Mouse (Mus musculus) midbrain, embryonic 13.5 days (tissue): Measurements from ENCODE around the gene Proser3. TPM values are rescaled to one million over a fixed set of nuclear protein-coding genes. Genes with fewer than 3 reads are reported as not detected.

Experiments
- ATAC-seq: fragments of 200-750 bp; cut with Nextera tagmentation; 2 replicates; pipeline ENCODE4 v1.8.0; 2017; ENCODE audit warnings: mild to moderate bottlenecking, moderate TSS enrichment, moderate library complexity
- H3K27ac ChIP-seq: fragments of 300-500 bp; sonication (generic); 2 replicates; pipeline ENCODE4 v1.5.1; 2015; ENCODE audit warnings: inconsistent platforms, mild to moderate bottlenecking, moderate library complexity
- H3K27me3 ChIP-seq: fragments of 300-500 bp; sonication (generic); 2 replicates; pipeline ENCODE4 v1.6.1; 2015; ENCODE audit warnings: mild to moderate bottlenecking, inconsistent platforms
- H3K36me3 ChIP-seq: fragments of 300-500 bp; sonication (generic); 2 replicates; pipeline ENCODE4 v1.6.1; 2015; ENCODE audit warnings: mild to moderate bottlenecking, inconsistent platforms
- H3K4me1 ChIP-seq: fragments of 300-500 bp; sonication (generic); replicated peaks from 2 replicates; pipeline ENCODE4 v1.6.1; 2015; ENCODE audit warnings: inconsistent platforms
- H3K4me2 ChIP-seq: fragments of 300-500 bp; sonication (generic); replicated peaks from 2 replicates; pipeline ENCODE4 v1.6.1; 2015; ENCODE audit warnings: moderate library complexity, mild to moderate bottlenecking, inconsistent platforms
- H3K4me3 ChIP-seq: fragments of 300-500 bp; sonication (generic); replicated peaks from 2 replicates; pipeline ENCODE4 v1.5.1; 2015; ENCODE audit warnings: mild to moderate bottlenecking, inconsistent platforms
- H3K9ac ChIP-seq: fragments of 300-500 bp; sonication (generic); replicated peaks from 2 replicates; pipeline ENCODE4 v1.6.1; 2015; ENCODE audit warnings: mild to moderate bottlenecking, inconsistent platforms
- H3K9me3 ChIP-seq: fragments of 300-500 bp; sonication (generic); 2 replicates; pipeline ENCODE4 v1.6.1; 2016; ENCODE audit warnings: mild to moderate bottlenecking, inconsistent platforms
- WGBS: fragments of 180-500 bp; shearing (Covaris S2); methylation state at CpG from one replicate; pipeline ENCODE4 v1.1.7; 2015; 5-methylcytosine and 5-hydroxymethylcytosine counted together
- polyA plus RNA-seq: library from polyadenylated mRNA; unstranded; fragments of >200 nt; fragmentation: Nextera tagmentation; extraction: Ambion mirVana; gene quantifications from 2 replicates; pipeline ENCODE4 v1.2.1, GENCODE M21; 2015

Gene Proser3
- polyA plus RNA-seq, result 8.7 and 12.3 TPM in 2 replicates

GRCm38 (mm10) chr7:30552102-30553020, at the start of gene Proser3, which contains the start of gene Hspb6:
Gene Proser3 (minus strand): TSS chr7:30552299.
Gene Hspb6 (plus strand): TSS chr7:30552178.
- H3K9ac ChIP-seq, result peak within 1 kb of the TSS; percentile 70
- ATAC-seq, result peak; percentile 95
- peaks cover 21% of the 10 kb centered on the region for H3K4me1 ChIP-seq
- peaks cover 50% of the 10 kb centered on the region for H3K36me3 ChIP-seq
- peak within 1 kb of the TSS; percentile 95 for H3K27ac ChIP-seq
- under 1% methylated on average over 44 of the region's 44 CpGs for WGBS
- peak within 1 kb of the TSS; percentile 85 for H3K4me2 ChIP-seq
- no peaks in the 10 kb centered on the region for H3K9me3 ChIP-seq
- peak within 1 kb of the TSS; percentile 65 for H3K4me3 ChIP-seq
- peaks cover 8% of the 10 kb centered on the region; the same call in 1 of the 2 replicates for H3K27me3 ChIP-seq

GRCm38 (mm10) chr7:30600651-30601050, 48.6 kb upstream of the Proser3 start:
- Histone ChIP-seq H3K36me3 (no peaks in the 10 kb centered on the region), H3K27me3 (no peaks in the 10 kb centered on the region), H3K4me2 (0 out of 2 replicates have a peak overlapping the region, but pooled peaks have one; percentile 35), H3K4me1 (peaks cover 10% of the 10 kb centered on the region; the same call in 1 of the 2 replicates), H3K4me3 (no peak overlapping the region), H3K9me3 (no peaks in the 10 kb centered on the region), H3K27ac (no peak overlapping the region), H3K9ac (0 out of 2 replicates have a peak overlapping the region, but pooled peaks have one; percentile 23)
- WGBS, result 79% methylated on average over 7 of the region's 7 CpGs
- ATAC-seq, result 0 out of 2 replicates have a peak, but pooled peaks have one; percentile 2

GRCm38 (mm10) chr7:30599933-30600353, 47.8 kb upstream of the Proser3 start:
- 2% methylated on average over 16 of the region's 16 CpGs for WGBS
- ATAC-seq, result peak; percentile 99
- H3K9ac ChIP-seq, result no peak overlapping the region
- no peaks in the 10 kb centered on the region for H3K36me3 ChIP-seq
- H3K27ac ChIP-seq, result no peak overlapping the region
- H3K9me3 ChIP-seq, result no peaks in the 10 kb centered on the region
- peaks cover 10% of the 10 kb centered on the region; the same call in 1 of the 2 replicates for H3K4me1 ChIP-seq
- no peaks in the 10 kb centered on the region for H3K27me3 ChIP-seq
- 0 out of 2 replicates have a peak overlapping the region, but pooled peaks have one; percentile 6 for H3K4me3 ChIP-seq
- H3K4me2 ChIP-seq, result peak overlapping the region; percentile 35

GRCm38 (mm10) chr7:30598786-30599185, 46.7 kb upstream of the Proser3 start, which contains the start of gene Zbtb32:
Gene Zbtb32 (minus strand): TSS chr7:30598909.
- WGBS, result 95% methylated on average over 12 of the region's 12 CpGs
- H3K9ac ChIP-seq, result no peak within 1 kb of the TSS
- ATAC-seq, result no peak
- no peaks in the 10 kb centered on the region for H3K9me3 ChIP-seq
- no peak within 1 kb of the TSS for H3K27ac ChIP-seq
- peak within 1 kb of the TSS; percentile 35 for H3K4me2 ChIP-seq
- no peak within 1 kb of the TSS for H3K4me3 ChIP-seq
- no peaks in the 10 kb centered on the region for H3K27me3 ChIP-seq
- H3K36me3 ChIP-seq, result no peaks in the 10 kb centered on the region
- H3K4me1 ChIP-seq, result peaks cover 14% of the 10 kb centered on the region

GRCm38 (mm10) chr7:30596811-30597210, 44.7 kb upstream of the Proser3 start:
- Histone ChIP-seq H3K4me2 (no peak overlapping the region), H3K27me3 (no peaks in the 10 kb centered on the region), H3K4me1 (peaks cover 20% of the 10 kb centered on the region), H3K4me3 (no peak overlapping the region), H3K27ac (no peak overlapping the region), H3K36me3 (no peaks in the 10 kb centered on the region), H3K9ac (no peak overlapping the region), H3K9me3 (no peaks in the 10 kb centered on the region)
- no peak for ATAC-seq
- WGBS, result 71% methylated on average over 5 of the region's 5 CpGs

GRCm38 (mm10) chr7:30596093-30596492, 44.0 kb upstream of the Proser3 start:
- ATAC-seq, result no peak
- Histone ChIP-seq H3K4me1 (peaks cover 24% of the 10 kb centered on the region), H3K27me3 (no peaks in the 10 kb centered on the region), H3K27ac (no peak overlapping the region), H3K4me2 (no peak overlapping the region), H3K9ac (no peak overlapping the region), H3K36me3 (no peaks in the 10 kb centered on the region), H3K9me3 (no peaks in the 10 kb centered on the region), H3K4me3 (no peak overlapping the region)
- 86% methylated on average over 5 of the region's 5 CpGs for WGBS

GRCm38 (mm10) chr7:30594510-30595024, 42.5 kb upstream of the Proser3 start:
- ATAC-seq, result no peak
- H3K36me3 ChIP-seq, result no peaks in the 10 kb centered on the region
- H3K27me3 ChIP-seq, result no peaks in the 10 kb centered on the region
- no peaks in the 10 kb centered on the region for H3K9me3 ChIP-seq
- no peak overlapping the region for H3K4me3 ChIP-seq
- H3K4me1 ChIP-seq, result peaks cover 21% of the 10 kb centered on the region
- H3K9ac ChIP-seq, result no peak overlapping the region
- no peak overlapping the region for H3K27ac ChIP-seq
- H3K4me2 ChIP-seq, result no peak overlapping the region
- WGBS, result 59% methylated on average over 4 of the region's 4 CpGs

GRCm38 (mm10) chr7:30593579-30594509, 41.7 kb upstream of the Proser3 start:
- no peaks in the 10 kb centered on the region for H3K36me3 ChIP-seq
- no peak overlapping the region for H3K4me2 ChIP-seq
- H3K4me3 ChIP-seq, result no peak overlapping the region
- H3K27me3 ChIP-seq, result no peaks in the 10 kb centered on the region
- H3K9me3 ChIP-seq, result no peaks in the 10 kb centered on the region
- H3K4me1 ChIP-seq, result peaks cover 19% of the 10 kb centered on the region
- WGBS, result 68% methylated on average over 10 of the region's 10 CpGs
- no peak for ATAC-seq
- H3K27ac ChIP-seq, result no peak overlapping the region
- H3K9ac ChIP-seq, result peak overlapping the region; percentile 45; the same call in 1 of the 2 replicates

GRCm38 (mm10) chr7:30592772-30593423, 40.8 kb upstream of the Proser3 start:
- H3K36me3 ChIP-seq, result no peaks in the 10 kb centered on the region
- WGBS, result 56% methylated on average over 5 of the region's 5 CpGs
- no peak overlapping the region for H3K27ac ChIP-seq
- H3K4me2 ChIP-seq, result no peak overlapping the region
- H3K4me1 ChIP-seq, result peaks cover 19% of the 10 kb centered on the region
- H3K9me3 ChIP-seq, result no peaks in the 10 kb centered on the region
- no peaks in the 10 kb centered on the region for H3K27me3 ChIP-seq
- ATAC-seq, result no peak
- H3K9ac ChIP-seq, result 0 out of 2 replicates have a peak overlapping the region, but pooled peaks have one; percentile 14
- no peak overlapping the region for H3K4me3 ChIP-seq

GRCm38 (mm10) chr7:30591605-30591951, 39.5 kb upstream of the Proser3 start:
- Histone ChIP-seq H3K4me2 (no peak overlapping the region), H3K9ac (0 out of 2 replicates have a peak overlapping the region, but pooled peaks have one; percentile 37), H3K27me3 (no peaks in the 10 kb centered on the region), H3K4me1 (peaks cover 32% of the 10 kb centered on the region), H3K27ac (no peak overlapping the region), H3K4me3 (no peak overlapping the region), H3K36me3 (peaks cover 3% of the 10 kb centered on the region), H3K9me3 (no peaks in the 10 kb centered on the region)
- WGBS, result 22% methylated on average over 4 of the region's 4 CpGs
- no peak for ATAC-seq
